Mouse (Mus musculus) NIH3T3 (cell line): ENCODE data around the gene Gm17332.
A peak's percentile ranks its signal among the peaks of the same experiment; 100 is the strongest.
"Not testable (repeated sequence)": the region's sequence is repeated elsewhere in the genome, so short reads cannot be mapped to it uniquely, and the experiment has no call there.

ENCODE experiments used
- DNase-seq: peaks from one replicate; pipeline ENCODE4 v3.0.0-alpha.2; 2012; ENCODE audit warnings: low read depth

Gene Gm17332

GRCm38 (mm10) chr11:31182362-31182761 is at the start of gene Gm17332:
TSS of gene Gm17332 (minus strand) at chr11:31182462.
- DNase-seq = no peak

DNA sequence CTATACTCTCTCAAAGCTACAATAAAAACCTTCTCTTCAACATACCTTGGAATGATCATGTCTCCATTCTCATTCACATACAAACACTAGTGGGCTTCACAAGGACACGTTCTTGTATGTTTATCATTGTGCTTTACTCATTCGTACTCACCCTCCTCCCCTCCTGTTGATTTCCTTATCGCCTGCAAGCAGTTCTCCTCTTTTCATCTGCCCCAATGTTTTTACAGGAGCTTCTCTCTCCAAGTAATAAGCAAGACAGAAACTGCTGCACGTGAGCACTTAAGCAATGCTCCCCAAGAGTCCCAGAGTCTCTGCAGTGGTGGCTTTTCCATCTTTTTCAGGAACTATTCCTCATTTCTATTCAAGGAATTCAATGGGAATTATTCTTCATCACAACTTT is 47.7 kb upstream of the Gm17332 start:
- no peak for DNase-seq

GRCm38 (mm10) chr11:31225359-31225758 is 43.1 kb upstream of the Gm17332 start:
- peak; percentile 45 for DNase-seq

- no peak for DNase-seq
These were observed 35.7 kb upstream of the Gm17332 start for GRCm38 (mm10) chr11:31218009-31218408.

- no peak for DNase-seq
These were observed 13.5 kb upstream of the Gm17332 start for GRCm38 (mm10) chr11:31195621-31196363.

GRCm38 (mm10) chr11:31194761-31195160 is 12.5 kb upstream of the Gm17332 start:
- DNase-seq = no peak

DNA sequence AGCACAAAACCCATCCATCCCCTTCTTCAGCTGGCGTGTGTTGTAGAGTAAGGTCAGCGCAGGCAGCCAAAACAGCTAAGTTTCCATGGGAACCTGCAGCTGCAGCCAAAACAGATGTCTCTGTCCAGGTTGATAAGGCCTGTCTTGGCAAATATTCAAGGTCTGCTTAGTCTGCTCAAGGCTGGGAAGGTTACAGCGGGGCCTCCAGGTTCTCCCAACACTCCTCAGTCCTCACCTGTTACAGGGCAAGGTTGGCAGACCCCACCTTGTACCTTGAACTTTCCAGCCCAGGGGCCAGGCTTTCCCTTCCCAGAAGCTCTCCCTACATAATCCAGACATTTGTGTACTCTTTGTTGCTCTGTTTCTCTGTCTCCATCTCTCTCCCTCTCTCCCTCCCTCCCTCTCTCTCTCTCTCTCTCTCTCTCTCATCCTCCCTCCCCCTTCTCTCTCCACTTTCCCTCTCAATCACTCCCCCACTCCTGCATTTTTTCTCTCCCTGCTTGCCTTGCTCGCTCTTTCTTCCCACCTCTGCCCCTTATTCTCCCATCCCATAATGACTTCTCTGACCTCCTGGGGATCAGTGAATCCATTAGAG is 12.1 kb downstream of the Gm17332 start:
- DNase-seq = peak; percentile 40

DNA sequence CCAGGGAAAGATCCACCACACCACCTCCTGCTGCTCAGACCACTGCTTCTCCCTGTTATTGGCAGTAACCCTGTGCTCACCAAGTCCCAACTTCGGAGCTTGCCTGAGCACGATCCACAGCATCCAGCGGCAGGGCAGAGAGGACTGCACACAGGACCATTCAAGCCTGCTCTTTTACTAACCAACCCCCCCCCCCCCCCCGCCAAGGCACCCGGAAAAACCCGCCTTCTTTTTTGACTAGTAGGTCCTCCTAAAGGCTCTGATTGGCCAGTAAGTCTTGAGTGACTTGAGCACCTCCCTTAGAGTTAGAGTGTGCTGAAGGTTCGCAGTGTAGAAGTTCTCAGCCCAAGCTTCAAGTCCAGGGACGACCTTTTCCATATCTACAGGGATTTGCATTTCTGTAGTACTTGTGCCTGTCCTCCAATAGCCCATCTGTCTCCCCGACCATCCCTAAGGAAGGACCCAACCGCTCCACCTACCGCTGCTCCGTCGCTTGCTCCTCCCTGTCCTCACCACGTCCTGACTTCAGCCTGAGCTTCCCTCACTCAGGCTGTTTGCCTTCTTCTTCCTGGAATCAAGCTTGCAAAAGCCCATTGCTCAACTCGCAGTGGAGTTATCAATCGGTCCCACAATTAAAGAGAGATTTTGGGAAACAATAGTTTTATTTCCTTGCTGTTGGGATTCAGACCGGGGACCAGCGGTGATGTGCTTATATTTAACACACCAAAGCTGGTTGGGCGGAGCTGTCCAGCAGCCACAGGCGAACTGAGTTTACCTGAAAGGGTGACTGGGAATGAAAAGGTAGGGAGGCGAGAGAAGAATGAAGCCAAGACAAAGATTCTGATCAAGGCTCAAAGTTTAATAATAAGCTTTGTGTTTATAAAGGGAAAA is 12.9 kb downstream of the Gm17332 start:
- DNase-seq = peak; percentile 4

DNA sequence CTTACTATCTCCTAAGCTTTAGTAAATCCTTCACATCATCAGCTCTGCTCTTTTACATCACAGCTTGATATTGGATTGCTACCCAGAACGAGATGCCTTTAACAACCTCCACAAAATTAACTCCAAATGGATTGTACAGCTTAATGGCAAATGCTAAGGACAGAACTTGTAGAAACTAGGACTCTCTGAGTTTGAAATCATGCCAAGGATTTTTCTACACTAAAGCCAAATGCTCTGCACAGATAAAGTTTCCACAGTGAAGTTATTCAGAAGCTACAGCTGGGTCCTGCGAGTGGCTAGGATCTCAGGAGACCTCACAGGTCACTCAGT is 13.5 kb downstream of the Gm17332 start:
- peak; percentile 44 for DNase-seq

- peak; percentile 9 for DNase-seq
These were observed 25.2 kb downstream of the Gm17332 start for GRCm38 (mm10) chr11:31157021-31157420.

GRCm38 (mm10) chr11:31138394-31138793 is 43.9 kb downstream of the Gm17332 start:
- DNase-seq = not testable (repeated sequence)

DNA sequence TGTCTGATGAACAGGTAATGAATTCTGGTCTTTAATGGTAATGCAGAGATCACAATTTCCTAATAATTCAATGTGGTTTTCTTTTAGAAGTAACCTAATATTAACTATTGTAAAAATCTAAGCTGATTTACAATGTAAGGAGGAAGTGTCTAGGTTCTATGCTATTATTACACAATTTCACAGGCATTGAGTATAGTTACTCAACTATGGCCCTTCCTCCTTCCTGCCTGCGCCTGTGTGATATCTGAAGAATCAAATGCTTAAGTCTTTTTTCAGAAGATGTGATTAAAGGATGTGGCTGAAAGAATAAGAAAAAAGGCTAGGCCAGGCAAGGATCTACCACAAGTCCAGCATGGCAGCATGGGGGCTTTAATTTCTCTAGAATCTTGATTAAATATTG is 47.4 kb downstream of the Gm17332 start:
- not testable (repeated sequence) for DNase-seq

GRCm38 (mm10) chr11:31133726-31134125 is 48.5 kb downstream of the Gm17332 start:
- not testable (repeated sequence) for DNase-seq
